Mouse (Mus musculus): ENCODE measurements around the gene Glis1.

DNA sequence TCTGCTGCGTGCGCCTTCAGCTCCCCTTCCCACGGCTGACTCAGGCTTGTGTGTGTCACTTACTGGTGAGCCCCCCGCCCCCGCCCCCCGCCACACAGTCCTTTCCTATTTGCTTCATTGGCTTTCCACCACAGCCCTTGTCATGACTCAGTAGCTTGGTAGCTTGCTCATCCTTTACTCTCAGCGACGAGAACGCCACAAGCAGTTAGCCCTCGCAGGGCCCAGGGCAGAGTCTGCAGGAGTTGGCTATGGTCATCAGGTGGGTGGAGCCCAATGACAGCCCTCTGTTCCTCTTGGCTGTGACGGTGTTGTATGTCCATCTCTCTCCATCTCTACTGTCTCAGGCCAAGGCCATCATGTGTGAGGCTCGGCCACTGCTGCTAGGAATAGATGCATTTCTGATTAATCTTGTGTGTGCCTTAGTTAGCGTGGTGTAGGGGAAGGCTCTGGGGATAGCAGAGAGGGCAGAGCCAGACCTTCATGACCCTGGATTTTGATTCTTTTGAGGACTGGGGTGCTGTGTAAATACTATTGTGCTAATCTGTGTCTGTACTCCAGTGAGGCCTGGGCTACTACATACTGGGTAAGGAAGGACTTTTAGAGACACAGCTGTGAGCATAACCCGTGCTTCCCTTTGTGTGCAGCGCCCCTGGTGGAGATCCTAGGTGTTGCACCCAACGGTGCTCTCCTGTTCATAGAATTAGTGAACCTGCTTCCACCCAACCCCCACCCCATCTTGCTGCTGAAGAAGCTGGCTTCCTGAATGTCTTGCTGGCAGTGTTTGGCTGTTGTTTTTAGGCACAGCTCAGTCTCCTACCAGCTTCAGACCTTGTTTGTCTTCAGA is 19.0 kb downstream of the Glis1 start:
- peak; percentile 55 for TF ChIP-seq CTCF (IDR thresholded peaks at IDR 0.05; ENCODE audit: control insufficient read depth, insufficient read depth, insufficient read length)
- TF ChIP-seq USF1 (IDR thresholded peaks at IDR 0.05; ENCODE audit: low read depth): no peak
